Mouse (Mus musculus): Measurements from ENCODE around the gene Nup214. TPM values are rescaled to one million over a fixed set of nuclear protein-coding genes. Genes with fewer than 3 reads are reported as not detected.
A peak's percentile ranks its signal among the peaks of the same experiment; 100 is the strongest.

Nup214 gene
- total RNA-seq (2015) (51.5 and 69.1 TPM in 2 replicates), total RNA-seq (2017) (32.0 and 37.7 TPM in 2 replicates)

- peak; percentile 99 for ATAC-seq (ENCODE audit: poor library complexity, severe bottlenecking)
Observed at GRCm38 (mm10) chr2:31974141-31974808, at the start of gene Nup214. TSS of gene Nup214 (plus strand) at chr2:31974436.

- no peak for ATAC-seq (ENCODE audit: poor library complexity, severe bottlenecking)
Observed at GRCm38 (mm10) chr2:31924811-31925210, 49.4 kb upstream of the Nup214 start.

DNA sequence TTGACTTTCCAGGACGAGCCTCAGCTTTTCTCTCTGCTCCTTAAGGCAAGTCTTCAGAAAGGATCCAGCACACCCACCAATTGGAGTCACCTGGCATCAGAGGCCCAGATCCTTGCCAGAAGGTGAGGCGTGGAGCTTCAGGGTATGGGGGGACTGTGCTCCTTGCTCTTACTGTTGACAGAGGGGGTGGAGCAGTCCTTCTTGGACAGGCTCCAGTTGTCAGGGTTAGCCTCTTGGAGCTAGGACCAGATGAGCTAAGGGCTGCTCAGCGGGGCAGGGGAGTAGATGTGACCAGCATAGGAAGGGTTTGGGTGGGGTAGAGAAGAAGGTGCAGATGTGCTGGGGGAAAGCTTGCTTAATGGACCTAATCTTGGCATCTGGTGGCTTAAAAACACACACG, 48.3 kb upstream of the Nup214 start:
- no peak for ATAC-seq (ENCODE audit: poor library complexity, severe bottlenecking)

- ATAC-seq (ENCODE audit: poor library complexity, severe bottlenecking) = no peak
Observed at GRCm38 (mm10) chr2:31929664-31930063, 44.6 kb upstream of the Nup214 start.

GRCm38 (mm10) chr2:31934551-31934950, 39.7 kb upstream of the Nup214 start:
- ATAC-seq (ENCODE audit: poor library complexity, severe bottlenecking) = no peak

DNA sequence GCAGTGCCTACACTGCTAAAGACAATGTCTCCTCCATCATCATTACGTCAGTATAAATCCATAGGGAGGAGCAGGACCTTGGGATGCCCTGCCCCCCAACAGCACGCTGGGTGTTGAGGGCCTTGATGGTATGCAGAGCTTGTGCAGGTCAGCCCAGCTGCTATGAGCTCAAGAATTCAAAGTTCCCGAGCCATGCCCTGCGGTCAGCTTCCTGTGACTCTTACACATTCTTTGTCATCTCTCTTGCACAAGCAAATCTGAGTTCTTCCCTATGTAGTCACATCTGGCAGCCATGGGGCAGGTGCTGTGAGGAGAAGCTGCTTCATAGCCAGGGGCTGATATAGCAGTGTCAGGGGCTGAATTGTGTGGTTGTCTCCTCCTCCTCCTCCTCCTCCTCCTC, 39.2 kb upstream of the Nup214 start:
- no peak for ATAC-seq (ENCODE audit: poor library complexity, severe bottlenecking)

DNA sequence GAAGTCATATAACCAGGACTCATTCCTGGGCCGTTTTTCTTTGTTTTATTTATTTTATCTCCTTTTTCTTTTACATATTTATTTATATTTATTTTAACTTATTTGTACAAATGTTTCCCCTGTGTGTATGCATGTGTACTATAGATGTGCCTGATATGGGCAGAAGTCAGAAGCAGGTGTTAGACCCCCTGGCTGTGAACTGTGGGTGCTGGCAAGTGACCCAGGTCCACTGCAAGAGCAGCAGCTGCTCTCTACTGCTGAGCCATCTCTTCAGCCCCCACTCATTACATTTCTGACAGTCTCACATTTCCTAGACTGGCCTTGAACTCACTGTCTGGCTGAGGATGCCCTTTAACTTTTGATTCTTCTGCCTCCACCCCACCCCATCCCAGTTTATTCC, 35.9 kb upstream of the Nup214 start:
- no peak for ATAC-seq (ENCODE audit: poor library complexity, severe bottlenecking)

- ATAC-seq (ENCODE audit: poor library complexity, severe bottlenecking) = no peak
Observed at GRCm38 (mm10) chr2:31943011-31943410, 31.2 kb upstream of the Nup214 start.

- no peak for ATAC-seq (ENCODE audit: poor library complexity, severe bottlenecking)
Observed at GRCm38 (mm10) chr2:31945580-31945979, 28.7 kb upstream of the Nup214 start.

DNA sequence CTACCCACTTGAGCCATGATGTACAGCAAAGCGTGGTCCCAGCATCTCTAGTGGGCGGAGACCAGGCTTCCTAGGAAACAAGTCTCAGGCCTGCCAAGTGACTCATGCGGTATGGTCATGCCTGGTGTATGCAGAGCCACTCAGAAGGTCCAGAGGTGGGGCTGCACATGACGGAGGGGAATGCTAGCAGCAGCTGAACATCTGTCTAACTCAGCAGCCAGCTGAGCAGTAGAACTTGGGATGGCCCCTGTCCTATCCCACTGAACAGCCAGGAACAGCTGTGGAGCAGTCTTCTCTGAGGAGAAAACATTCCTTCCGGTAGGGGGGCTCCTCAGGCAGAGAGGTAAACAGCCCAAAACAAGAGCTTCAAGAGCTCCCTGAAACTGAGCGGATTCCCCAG, 25.8 kb upstream of the Nup214 start:
- ATAC-seq (ENCODE audit: poor library complexity, severe bottlenecking) = no peak

GRCm38 (mm10) chr2:31948801-31949200, 25.4 kb upstream of the Nup214 start:
- no peak for ATAC-seq (ENCODE audit: poor library complexity, severe bottlenecking)

DNA sequence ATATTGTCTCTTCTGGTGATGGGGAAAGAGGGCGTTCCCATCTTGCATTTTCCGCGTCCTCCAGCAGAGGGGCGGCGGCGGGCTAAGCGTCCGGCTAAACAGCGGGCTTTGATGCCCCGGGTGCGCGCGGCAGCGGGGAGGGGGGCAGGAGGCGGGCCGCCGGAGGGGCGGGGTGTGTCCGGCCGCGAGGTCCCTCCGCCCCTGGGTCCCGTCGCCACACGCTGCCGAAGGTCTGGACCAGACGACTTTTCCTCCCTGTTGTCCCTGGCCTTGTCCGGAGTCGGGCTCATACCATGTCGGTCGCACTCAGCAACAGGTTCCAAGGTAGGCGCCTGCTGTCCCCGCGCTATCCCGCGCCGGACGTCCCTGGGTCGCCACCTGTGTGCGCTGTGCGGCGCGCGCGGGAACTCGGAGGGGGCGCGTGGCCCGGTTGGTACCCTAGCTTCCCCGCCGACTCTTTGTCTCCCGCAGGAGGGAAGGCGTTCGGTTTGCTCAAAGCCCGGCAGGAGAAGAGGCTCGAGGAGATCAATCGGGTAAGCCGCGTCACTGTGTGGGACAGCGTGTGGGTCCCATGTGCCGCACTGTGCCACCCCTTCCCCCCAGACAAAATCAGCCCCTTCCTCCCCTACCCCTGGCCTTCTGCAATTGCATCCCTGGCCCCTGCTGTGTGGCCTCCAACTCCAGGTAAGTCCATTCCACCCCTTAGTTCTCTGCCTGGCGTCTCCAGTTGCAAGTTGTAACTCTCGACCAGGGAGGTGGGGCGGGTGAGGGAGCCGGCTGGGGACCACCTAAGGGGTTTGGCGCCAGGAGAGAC, 24.0 kb upstream of the Nup214 start, which contains the start of gene Aif1l:
Gene Aif1l (plus strand): TSS at position 82 of the 814 bp plus-strand sequence.
- ATAC-seq (ENCODE audit: poor library complexity, severe bottlenecking) = peak; percentile 51

- no peak for ATAC-seq (ENCODE audit: poor library complexity, severe bottlenecking)
Observed at GRCm38 (mm10) chr2:31950966-31951365, 23.3 kb upstream of the Nup214 start.

GRCm38 (mm10) chr2:31952236-31952635, 22.0 kb upstream of the Nup214 start:
- no peak for ATAC-seq (ENCODE audit: poor library complexity, severe bottlenecking)

- no peak for ATAC-seq (ENCODE audit: poor library complexity, severe bottlenecking)
Observed at GRCm38 (mm10) chr2:31952725-31953124, 21.5 kb upstream of the Nup214 start.

- ATAC-seq (ENCODE audit: poor library complexity, severe bottlenecking) = no peak
Observed at GRCm38 (mm10) chr2:31953687-31954086, 20.5 kb upstream of the Nup214 start.

GRCm38 (mm10) chr2:31954779-31955181, 19.5 kb upstream of the Nup214 start:
- ATAC-seq (ENCODE audit: poor library complexity, severe bottlenecking) = no peak

DNA sequence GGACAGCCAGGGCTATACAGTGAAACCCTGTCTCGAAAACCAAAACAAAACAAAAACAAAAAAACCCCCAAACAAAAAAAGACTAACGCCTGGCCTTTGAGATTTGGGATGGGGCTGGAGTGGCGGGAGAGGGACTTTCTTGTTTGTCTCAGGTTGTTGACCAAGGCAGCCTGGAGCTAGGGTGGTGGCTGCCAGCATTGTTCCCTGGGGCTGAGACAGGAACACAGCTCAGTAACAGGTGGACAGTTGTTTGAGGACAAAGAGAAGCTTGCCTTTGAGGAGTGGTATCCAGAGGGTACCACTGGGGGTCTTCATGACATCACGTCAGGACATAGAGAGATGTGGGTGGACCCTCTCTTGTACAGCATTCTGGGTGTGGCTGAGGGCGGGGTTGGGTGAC, 18.6 kb upstream of the Nup214 start:
- ATAC-seq (ENCODE audit: poor library complexity, severe bottlenecking) = no peak

- no peak for ATAC-seq (ENCODE audit: poor library complexity, severe bottlenecking)
Observed at GRCm38 (mm10) chr2:31957211-31957610, 17.0 kb upstream of the Nup214 start.

DNA sequence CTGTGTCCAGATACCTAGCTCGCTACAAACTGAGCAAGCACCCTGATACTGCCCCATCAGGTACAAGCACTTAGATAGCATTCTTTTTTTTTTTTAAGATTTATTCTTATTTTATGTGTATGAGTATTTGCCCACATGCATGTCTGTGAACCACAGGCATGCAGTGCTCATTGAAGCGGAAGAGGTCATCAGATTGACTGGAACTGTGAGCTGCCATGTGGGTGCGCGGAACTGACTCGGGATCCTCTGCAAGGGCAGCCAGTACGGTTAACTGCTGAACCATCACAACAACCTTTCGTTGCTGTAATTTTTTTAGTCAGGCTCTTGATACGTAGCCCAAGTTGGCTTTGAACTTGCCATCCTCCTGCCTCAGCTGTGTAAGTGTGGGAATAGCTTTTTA, 13.2 kb upstream of the Nup214 start:
- ATAC-seq (ENCODE audit: poor library complexity, severe bottlenecking) = no peak

GRCm38 (mm10) chr2:31961791-31962222, 12.4 kb upstream of the Nup214 start:
- ATAC-seq (ENCODE audit: poor library complexity, severe bottlenecking) = no peak

Data from megakaryocyte, adult 5-6 weeks (primary cell).